Mouse (Mus musculus): ENCODE measurements around the gene Grap2. TPM values are rescaled to one million over a fixed set of nuclear protein-coding genes. Genes with fewer than 3 reads are reported as not detected.

Grap2 gene
- polyA plus RNA-seq, 1 experiment from 2014 or later: 0.97 TPM

GRCm38 (mm10) chr15:80630711-80631110 lies 58.3 kb downstream of the Grap2 start:
- Histone ChIP-seq H3K9me3 (ENCODE audit: control insufficient read depth, low read length) (no peaks in the 10 kb centered on the region), H3K4me3 (ENCODE audit: low read depth, low read length) (no peak overlapping the region), H3K4me2 (ENCODE audit: low read depth, low read length) (no peak overlapping the region), H3K27ac (replicated peaks; ENCODE audit: low read depth, low read length) (no peak overlapping the region), H3K9ac (ENCODE audit: low read depth, low read length) (no peak overlapping the region), H3K36me3 (ENCODE audit: control insufficient read depth, insufficient read depth, low read length) (no peaks in the 10 kb centered on the region), H3K4me1 (ENCODE audit: control insufficient read depth, insufficient read depth, low read length) (peaks cover 4% of the 10 kb centered on the region; the same call in 1 of the 2 replicates), H3K27me3 (replicated peaks; ENCODE audit: control insufficient read depth, insufficient read depth, low read length) (no peaks in the 10 kb centered on the region)
- ATAC-seq (ENCODE audit: low read depth) (no peak), DNase-seq (ENCODE audit: low spot score) (no peak)
- 43% methylated on average over 14 of the region's 14 CpGs for WGBS

- Histone ChIP-seq H3K36me3 (ENCODE audit: control insufficient read depth, insufficient read depth, low read length) (no peaks in the 10 kb centered on the region), H3K4me3 (ENCODE audit: low read depth, low read length) (no peak overlapping the region), H3K27me3 (replicated peaks; ENCODE audit: control insufficient read depth, insufficient read depth, low read length) (no peaks in the 10 kb centered on the region), H3K4me1 (ENCODE audit: control insufficient read depth, insufficient read depth, low read length) (peaks cover 4% of the 10 kb centered on the region; the same call in 1 of the 2 replicates), H3K4me2 (ENCODE audit: low read depth, low read length) (no peak overlapping the region), H3K9me3 (ENCODE audit: control insufficient read depth, low read length) (no peaks in the 10 kb centered on the region), H3K27ac (replicated peaks; ENCODE audit: low read depth, low read length) (no peak overlapping the region), H3K9ac (ENCODE audit: low read depth, low read length) (no peak overlapping the region)
- 79% methylated on average over 2 of the region's 2 CpGs for WGBS
- DNase-seq (ENCODE audit: low spot score): no peak
- ATAC-seq (ENCODE audit: low read depth): no peak
These were observed 58.9 kb downstream of the Grap2 start for GRCm38 (mm10) chr15:80631311-80631710.

- DNase-seq (ENCODE audit: low spot score): no peak
- 92% methylated on average over 13 of the region's 13 CpGs for WGBS
- H3K4me3 ChIP-seq (ENCODE audit: low read depth, low read length): no peak overlapping the region
- H3K4me1 ChIP-seq (ENCODE audit: control insufficient read depth, insufficient read depth, low read length): peaks cover 4% of the 10 kb centered on the region; the same call in 1 of the 2 replicates
- no peak overlapping the region for H3K9ac ChIP-seq (ENCODE audit: low read depth, low read length)
- H3K4me2 ChIP-seq (ENCODE audit: low read depth, low read length): no peak overlapping the region
- H3K27me3 ChIP-seq (replicated peaks; ENCODE audit: control insufficient read depth, insufficient read depth, low read length): peaks cover 2% of the 10 kb centered on the region; the same call in 1 of the 2 replicates
- no peaks in the 10 kb centered on the region for H3K36me3 ChIP-seq (ENCODE audit: control insufficient read depth, insufficient read depth, low read length)
- no peaks in the 10 kb centered on the region for H3K9me3 ChIP-seq (ENCODE audit: control insufficient read depth, low read length)
- no peak for ATAC-seq (ENCODE audit: low read depth)
- H3K27ac ChIP-seq (replicated peaks; ENCODE audit: low read depth, low read length): no peak overlapping the region
These were observed 60.0 kb downstream of the Grap2 start for GRCm38 (mm10) chr15:80632280-80632893.

DNA sequence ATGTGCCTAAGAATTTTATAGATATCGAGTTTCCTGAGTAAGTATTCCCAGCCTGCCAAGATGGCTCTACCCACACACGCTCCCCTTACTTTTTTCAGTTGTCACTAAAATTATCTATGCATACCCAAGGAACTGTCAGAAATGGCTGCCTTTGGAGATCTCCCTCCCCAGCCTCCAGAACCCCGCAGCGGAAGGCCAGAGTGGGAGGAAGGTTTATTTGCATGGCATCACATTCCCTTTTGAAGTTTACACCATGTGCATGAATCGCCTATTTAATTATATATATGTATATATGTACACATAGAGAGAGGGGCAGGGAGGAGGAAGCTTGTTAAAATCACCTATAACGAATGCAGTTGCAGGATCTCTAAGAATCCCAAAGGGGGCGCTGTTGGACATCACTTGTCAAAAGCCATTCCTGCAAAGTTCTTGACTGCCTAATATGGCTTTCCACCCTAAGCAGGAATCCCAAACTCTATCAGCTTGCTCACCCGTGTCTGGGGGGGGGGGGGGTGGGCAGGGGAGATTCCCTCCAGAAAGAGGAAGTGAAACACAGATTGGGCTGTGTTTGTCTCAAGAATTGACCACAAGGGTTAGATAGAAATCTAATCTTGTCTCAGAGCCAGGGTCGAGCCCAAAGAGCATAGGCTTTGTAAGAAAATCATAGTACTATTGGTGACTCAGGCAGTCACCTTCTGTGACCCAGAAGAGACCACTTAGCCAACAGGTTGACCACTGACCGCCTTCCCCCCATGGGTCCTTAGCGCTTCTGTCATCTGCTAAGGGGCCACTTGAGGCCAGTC lies 62.2 kb downstream of the Grap2 start:
- DNase-seq (ENCODE audit: low spot score): peak; percentile 70
- no peak for ATAC-seq (ENCODE audit: low read depth)
- Histone ChIP-seq H3K27me3 (replicated peaks; ENCODE audit: control insufficient read depth, insufficient read depth, low read length) (peaks cover 6% of the 10 kb centered on the region; the same call in 1 of the 2 replicates), H3K9ac (ENCODE audit: low read depth, low read length) (no peak overlapping the region), H3K36me3 (ENCODE audit: control insufficient read depth, insufficient read depth, low read length) (no peaks in the 10 kb centered on the region), H3K4me1 (ENCODE audit: control insufficient read depth, insufficient read depth, low read length) (peaks cover 4% of the 10 kb centered on the region; the same call in 1 of the 2 replicates), H3K27ac (replicated peaks; ENCODE audit: low read depth, low read length) (no peak overlapping the region), H3K4me2 (ENCODE audit: low read depth, low read length) (no peak overlapping the region), H3K9me3 (ENCODE audit: control insufficient read depth, low read length) (no peaks in the 10 kb centered on the region), H3K4me3 (ENCODE audit: low read depth, low read length) (no peak overlapping the region)
- WGBS: 45% methylated on average over 11 of the region's 11 CpGs

DNA sequence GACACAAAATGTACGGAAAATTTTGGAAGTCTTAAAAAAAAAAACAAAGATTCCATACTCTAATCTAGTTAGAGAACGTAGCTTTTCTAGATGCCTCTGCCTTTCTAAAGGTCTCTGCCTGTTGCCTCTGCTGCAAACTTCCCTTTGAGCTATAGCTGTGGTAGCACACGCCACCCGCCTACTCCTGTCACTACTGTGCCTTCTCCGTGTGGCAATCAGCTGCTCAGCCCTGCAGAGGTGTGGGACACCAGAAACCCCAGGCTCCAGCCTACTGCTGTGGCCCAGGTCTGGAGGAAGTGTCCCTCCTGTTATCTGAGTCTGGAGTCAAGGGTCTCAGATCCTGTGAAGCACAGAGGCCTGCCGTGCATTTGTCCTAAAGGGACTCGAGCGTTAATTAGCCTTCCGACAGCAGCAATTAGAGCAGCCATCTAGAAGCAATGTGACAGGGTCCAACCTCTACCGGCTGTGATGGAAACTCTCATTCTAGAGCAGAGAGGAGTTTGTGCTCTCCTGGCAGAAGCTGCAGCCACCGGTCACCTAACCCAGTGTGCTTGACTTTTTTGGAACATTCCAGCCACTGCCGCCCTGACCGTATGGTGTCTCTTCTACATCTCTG lies 64.5 kb downstream of the Grap2 start:
- H3K9me3 ChIP-seq (ENCODE audit: control insufficient read depth, low read length): no peaks in the 10 kb centered on the region
- no peak overlapping the region for H3K27ac ChIP-seq (replicated peaks; ENCODE audit: low read depth, low read length)
- DNase-seq (ENCODE audit: low spot score) (no peak), ATAC-seq (ENCODE audit: low read depth) (no peak)
- H3K36me3 ChIP-seq (ENCODE audit: control insufficient read depth, insufficient read depth, low read length): no peaks in the 10 kb centered on the region
- peaks cover 6% of the 10 kb centered on the region; the same call in 1 of the 2 replicates for H3K27me3 ChIP-seq (replicated peaks; ENCODE audit: control insufficient read depth, insufficient read depth, low read length)
- H3K4me2 ChIP-seq (ENCODE audit: low read depth, low read length): no peak overlapping the region
- no peak overlapping the region for H3K4me3 ChIP-seq (ENCODE audit: low read depth, low read length)
- 53% methylated on average over 13 of the region's 13 CpGs for WGBS
- no peaks in the 10 kb centered on the region; the same call in 1 of the 2 replicates for H3K4me1 ChIP-seq (ENCODE audit: control insufficient read depth, insufficient read depth, low read length)
- no peak overlapping the region for H3K9ac ChIP-seq (ENCODE audit: low read depth, low read length)

DNA sequence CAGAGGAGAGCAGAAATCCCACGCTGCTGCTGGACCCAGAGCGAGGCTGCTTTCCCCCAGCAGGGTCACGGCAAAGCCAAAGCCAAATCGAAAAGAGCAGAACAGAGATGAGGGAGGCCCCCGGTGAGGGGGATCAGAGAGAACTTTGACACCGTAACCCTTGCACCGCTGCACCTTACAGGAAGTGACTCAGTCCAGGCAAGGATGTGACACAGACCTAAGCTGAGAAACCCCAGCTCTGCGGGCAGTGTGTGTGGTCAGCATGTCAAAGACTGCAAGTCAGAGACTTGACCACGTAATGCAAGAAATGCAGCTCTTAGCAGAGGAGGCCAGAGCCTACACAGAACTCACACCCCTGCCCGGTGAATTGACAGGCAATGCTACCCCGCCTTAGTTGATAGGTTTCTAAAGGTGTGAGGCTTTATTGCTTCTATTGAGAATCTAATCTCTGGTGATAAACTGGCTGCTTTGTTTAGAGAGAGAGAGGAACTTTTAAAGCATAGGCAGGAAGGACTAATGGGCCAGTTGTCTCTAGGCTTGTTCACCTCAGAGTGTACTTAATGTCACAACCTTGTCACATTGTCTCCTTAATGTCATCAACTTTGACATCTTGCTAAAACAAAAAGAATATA lies 66.8 kb downstream of the Grap2 start:
- H3K9ac ChIP-seq (ENCODE audit: low read depth, low read length): no peak overlapping the region
- no peaks in the 10 kb centered on the region for H3K9me3 ChIP-seq (ENCODE audit: control insufficient read depth, low read length)
- DNase-seq (ENCODE audit: low spot score) (no peak), ATAC-seq (ENCODE audit: low read depth) (no peak)
- peaks cover 6% of the 10 kb centered on the region; the same call in 1 of the 2 replicates for H3K27me3 ChIP-seq (replicated peaks; ENCODE audit: control insufficient read depth, insufficient read depth, low read length)
- H3K4me1 ChIP-seq (ENCODE audit: control insufficient read depth, insufficient read depth, low read length): no peaks in the 10 kb centered on the region; the same call in 1 of the 2 replicates
- no peak overlapping the region for H3K27ac ChIP-seq (replicated peaks; ENCODE audit: low read depth, low read length)
- no peak overlapping the region for H3K4me2 ChIP-seq (ENCODE audit: low read depth, low read length)
- 53% methylated on average over 11 of the region's 11 CpGs for WGBS
- no peak overlapping the region for H3K4me3 ChIP-seq (ENCODE audit: low read depth, low read length)
- H3K36me3 ChIP-seq (ENCODE audit: control insufficient read depth, insufficient read depth, low read length): no peaks in the 10 kb centered on the region

- Histone ChIP-seq H3K4me2 (ENCODE audit: low read depth, low read length) (no peak overlapping the region), H3K9me3 (ENCODE audit: control insufficient read depth, low read length) (no peaks in the 10 kb centered on the region), H3K27ac (replicated peaks; ENCODE audit: low read depth, low read length) (no peak overlapping the region), H3K4me3 (ENCODE audit: low read depth, low read length) (no peak overlapping the region), H3K9ac (ENCODE audit: low read depth, low read length) (no peak overlapping the region), H3K27me3 (replicated peaks; ENCODE audit: control insufficient read depth, insufficient read depth, low read length) (peaks cover 6% of the 10 kb centered on the region; the same call in 1 of the 2 replicates), H3K36me3 (ENCODE audit: control insufficient read depth, insufficient read depth, low read length) (no peaks in the 10 kb centered on the region), H3K4me1 (ENCODE audit: control insufficient read depth, insufficient read depth, low read length) (no peaks in the 10 kb centered on the region)
- ATAC-seq (ENCODE audit: low read depth) (no peak), DNase-seq (ENCODE audit: low spot score) (no peak)
- 88% methylated on average over 3 of the region's 3 CpGs for WGBS
These were observed 67.5 kb downstream of the Grap2 start for GRCm38 (mm10) chr15:80639874-80640273.

- no peak for DNase-seq (ENCODE audit: low spot score)
- H3K4me1 ChIP-seq (ENCODE audit: control insufficient read depth, insufficient read depth, low read length): no peaks in the 10 kb centered on the region
- no peak overlapping the region for H3K27ac ChIP-seq (replicated peaks; ENCODE audit: low read depth, low read length)
These were observed 69.5 kb downstream of the Grap2 start for GRCm38 (mm10) chr15:80641702-80642435.

More at GRCm38 (mm10) chr15:80641702-80642435, 69.5 kb downstream of the Grap2 start:
- Histone ChIP-seq H3K9me3 (ENCODE audit: control insufficient read depth, low read length) (no peaks in the 10 kb centered on the region), H3K4me3 (ENCODE audit: low read depth, low read length) (no peak overlapping the region), H3K36me3 (ENCODE audit: control insufficient read depth, insufficient read depth, low read length) (no peaks in the 10 kb centered on the region), H3K4me2 (ENCODE audit: low read depth, low read length) (no peak overlapping the region), H3K27me3 (replicated peaks; ENCODE audit: control insufficient read depth, insufficient read depth, low read length) (peaks cover 6% of the 10 kb centered on the region; the same call in 1 of the 2 replicates), H3K9ac (ENCODE audit: low read depth, low read length) (no peak overlapping the region)
- ATAC-seq (ENCODE audit: low read depth): no peak
- WGBS: 62% methylated on average over 2 of the region's 2 CpGs
